Mouse (Mus musculus) cerebellum, adult 11 months (tissue): ENCODE measurements around the gene Trp53bp1.

ENCODE experiments used
- DNase-seq: peaks from one replicate; pipeline ENCODE4 v3.0.0; 2022

The Trp53bp1 gene

DNA sequence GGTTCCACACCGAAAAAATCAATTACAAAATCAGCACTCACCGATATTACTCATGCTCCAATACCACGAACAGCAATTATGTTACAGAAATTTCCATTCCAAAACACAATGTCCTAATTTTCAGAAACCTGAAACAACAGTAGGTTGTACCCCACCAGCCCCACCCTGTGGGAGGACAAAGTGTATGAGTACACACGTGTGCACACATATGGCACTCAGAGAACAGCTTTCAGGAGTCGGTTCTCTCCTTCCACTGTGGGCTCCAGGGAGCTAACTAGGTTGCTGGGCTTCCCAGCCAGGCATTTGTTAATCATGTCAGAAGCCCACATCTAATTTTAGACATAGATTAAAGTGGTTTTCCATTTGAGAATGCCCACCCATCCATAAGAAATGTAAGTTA, 27.1 kb downstream of the Trp53bp1 start:
- no peak for DNase-seq

DNA sequence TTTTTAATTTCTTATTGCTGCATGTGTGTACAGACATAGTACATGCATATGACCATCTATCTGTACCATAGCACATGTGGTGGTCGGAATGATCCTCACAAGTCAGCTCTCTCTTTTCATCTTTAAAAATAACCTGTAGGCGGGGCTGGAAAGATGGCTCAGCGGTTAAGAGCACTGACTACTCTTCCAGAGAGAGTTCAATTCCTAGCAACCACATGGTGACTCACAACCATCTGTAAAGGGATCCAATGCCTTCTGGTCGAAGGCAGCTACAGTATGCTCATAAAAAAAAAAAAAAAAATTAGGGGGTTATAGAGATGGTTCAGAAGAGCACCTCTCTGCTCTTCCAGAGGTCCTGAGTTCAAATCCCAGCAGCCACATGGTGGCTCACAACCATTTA, 31.8 kb downstream of the Trp53bp1 start:
- no peak for DNase-seq

DNA sequence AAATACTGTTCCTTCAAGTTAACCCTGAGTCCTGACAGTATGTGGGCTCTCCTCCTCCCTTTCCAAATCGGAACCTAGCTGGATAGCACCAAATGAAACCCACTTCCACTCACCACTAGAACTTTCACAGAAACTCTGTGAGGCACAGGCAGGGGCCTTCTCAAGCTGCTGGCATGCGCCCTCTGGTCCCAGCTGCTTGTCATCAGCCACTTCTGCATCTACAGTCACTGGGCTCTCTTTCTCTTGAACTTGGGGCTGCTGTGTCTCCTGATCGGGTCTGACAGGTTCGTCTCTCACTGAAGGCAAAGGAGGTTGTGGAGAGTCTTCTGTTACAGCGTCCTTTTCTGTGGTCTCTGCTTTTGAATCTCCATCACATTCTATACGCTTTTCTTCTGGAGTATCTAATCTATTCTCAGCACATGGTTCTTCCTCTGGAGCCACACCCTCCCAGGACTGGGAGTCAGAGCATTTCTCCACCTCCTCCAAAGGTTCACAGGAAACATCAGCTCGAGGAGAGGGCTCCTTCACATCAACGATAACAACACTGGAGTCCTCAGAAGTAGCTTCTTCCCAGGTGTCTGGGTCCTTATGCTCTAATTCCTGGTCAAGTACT, 35.6 kb downstream of the Trp53bp1 start:
- DNase-seq, result no peak

DNA sequence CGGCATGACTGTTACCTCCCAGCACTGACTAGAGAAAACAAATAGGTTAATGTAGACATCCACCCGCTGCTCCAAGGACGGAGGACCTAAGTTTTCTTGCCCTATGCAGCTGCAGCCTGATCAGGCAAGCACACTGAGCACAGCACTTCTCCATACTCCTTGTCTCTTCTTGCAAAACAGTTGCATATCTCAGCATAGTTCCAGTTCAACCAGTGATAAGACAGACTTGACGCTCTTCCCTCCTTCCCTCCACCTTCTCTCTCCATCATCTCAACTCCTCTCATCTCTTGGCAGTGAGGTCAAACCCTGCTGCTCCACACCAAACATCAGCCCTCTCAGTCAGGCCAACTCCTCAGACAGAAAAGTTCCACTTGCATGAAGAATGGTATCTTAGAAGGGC, 43.1 kb downstream of the Trp53bp1 start:
- no peak for DNase-seq

DNA sequence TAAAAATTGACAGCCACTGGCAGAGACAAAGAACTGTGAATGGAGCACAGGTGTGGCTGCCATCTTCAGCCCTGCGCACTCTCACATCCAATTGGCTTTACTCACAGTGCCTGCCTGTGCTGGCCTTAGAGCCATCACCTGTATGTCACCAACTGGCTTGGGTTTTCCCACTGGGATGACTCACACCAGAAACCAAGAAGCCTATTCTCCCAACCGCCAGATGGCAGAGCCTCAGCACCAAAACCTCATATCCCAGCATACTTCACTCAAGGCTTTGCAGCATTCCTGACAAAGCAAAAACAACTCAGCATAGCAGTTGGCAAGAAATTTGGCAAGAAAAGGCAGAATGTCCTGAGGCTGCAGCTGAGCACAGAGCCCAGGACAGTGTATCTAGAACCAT, 48.2 kb downstream of the Trp53bp1 start:
- peak; percentile 70 for DNase-seq

DNA sequence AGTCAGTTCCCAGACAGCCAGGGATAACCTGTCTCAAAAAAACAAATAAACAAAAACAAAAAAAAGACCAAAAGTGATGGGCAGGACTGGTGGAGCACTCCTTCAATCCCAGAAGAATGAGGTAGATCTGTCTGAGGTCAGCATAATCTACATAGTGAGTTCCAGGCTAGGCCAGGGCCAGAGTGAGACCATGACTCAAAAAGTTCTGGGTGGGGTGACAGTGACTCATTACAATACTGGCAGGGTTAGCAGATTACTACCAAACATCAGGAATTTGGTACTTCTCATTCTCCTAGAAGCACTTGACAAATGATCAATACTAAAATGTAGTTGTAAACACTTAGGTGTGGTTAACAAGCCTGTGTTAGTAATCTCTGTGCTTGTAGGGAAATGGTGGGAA, 51.2 kb downstream of the Trp53bp1 start:
- DNase-seq, result no peak

DNA sequence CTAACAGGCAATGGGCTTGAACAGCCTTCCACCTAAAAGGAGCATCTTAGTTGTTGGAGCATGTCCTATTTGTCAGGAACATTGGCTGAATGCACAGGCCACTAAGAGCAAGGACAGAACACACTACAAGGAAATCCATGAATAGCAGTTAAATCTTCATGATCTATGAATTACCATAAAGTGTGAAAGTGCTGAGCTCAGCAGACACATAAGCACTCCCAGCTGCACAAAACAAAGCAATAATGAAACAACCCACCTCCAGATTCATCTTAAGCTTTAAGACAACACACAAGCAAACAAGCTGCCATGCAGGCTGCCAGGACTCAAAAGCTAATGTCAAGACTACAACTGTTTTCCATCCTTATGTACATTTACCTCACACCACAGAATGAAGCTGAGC, 52.0 kb downstream of the Trp53bp1 start:
- no peak for DNase-seq

DNA sequence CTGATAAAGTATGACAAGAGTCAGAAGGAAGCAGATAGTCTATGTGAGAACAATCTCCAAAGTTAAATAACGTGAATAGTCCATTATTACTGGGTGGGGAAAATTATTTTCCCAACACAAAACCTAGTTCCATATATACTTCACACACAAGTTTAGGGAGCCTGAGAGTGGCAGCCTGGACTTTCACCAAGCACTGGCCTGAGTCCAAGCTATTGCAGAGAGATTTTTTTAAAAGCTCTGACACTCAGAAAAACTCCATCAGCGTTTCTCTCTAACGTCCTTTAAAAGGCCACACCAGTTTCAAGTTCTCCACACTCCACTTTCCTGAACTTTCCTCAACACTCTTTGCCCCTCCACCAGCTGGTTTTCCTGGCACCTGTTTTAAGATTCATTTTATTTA, 56.7 kb downstream of the Trp53bp1 start:
- DNase-seq, result no peak

DNA sequence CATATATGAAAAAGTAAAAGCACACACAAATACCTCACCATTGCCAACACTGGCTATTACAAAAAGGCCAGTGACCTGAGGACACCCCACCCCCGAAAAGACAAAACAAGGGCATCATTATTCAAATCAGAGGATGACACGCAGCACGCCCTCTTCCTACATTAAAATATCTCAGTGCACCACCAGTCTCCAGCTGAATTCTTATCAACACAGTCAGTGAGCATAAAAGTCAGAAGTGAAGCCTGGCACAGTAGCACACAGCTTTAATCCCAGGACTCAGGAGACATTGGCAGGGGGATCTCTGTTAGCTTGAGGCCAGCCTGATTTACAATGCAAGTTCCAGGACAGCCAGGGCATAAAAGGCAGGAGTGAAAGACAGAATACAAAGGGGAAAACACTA, 64.7 kb downstream of the Trp53bp1 start:
- DNase-seq, result no peak

DNA sequence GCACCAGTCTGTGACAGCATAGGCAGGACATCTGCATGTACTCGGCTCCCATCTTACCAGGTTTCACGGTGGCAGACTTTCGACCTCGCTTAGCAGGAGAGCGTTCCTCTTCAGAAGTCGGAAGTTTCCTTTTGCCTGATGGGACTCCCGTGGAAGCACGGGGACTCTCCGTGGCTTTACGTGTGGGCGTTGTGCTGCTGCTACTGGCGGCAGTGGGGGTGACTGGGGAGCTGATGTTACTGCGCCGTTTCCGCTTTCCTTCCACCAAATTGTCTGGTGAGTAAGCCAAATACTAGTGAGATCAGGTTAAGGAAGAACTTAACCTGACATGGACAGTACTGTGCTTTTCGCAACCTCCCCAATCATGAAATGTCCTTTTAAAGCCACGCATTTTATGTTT, 66.9 kb downstream of the Trp53bp1 start:
- DNase-seq, result no peak

DNA sequence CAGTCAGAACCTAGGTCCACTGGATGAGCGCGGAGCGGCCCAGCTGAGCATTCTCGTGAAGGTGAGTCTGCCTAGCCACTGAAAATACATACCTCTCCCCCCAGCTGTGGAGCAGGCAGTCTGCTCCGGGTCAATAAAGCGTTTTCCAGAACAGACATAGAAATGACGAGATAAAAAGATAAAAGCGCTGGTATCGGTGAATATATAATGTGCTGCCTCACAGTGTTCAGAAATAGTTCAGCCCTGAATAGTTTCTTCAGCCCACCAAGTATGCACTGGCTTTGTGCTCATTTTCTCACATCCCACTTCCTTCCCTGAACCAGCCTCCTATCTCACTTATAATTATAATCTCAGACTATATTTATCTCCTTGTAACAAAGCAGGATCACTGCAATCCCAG, 75.7 kb downstream of the Trp53bp1 start:
- DNase-seq, result no peak

DNA sequence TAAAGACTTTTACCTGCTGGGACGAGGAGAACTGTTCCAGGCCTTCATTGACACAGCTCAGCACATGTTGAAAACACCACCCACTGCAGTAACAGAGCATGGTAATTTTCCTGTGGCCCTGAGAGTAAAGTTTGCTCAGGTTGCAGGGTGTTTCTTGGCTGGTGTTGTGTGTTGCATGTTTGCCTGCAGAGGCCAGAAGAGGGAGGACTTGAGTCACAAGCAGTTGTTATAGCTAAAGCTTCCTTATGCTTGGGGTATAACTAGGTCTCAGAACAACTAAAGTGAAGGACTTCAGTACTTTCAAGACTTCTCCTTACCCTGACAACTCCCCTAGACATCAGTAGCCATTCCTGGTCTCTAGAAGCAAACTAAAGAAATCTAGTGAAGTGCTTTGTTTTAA, 82.7 kb downstream of the Trp53bp1 start:
- DNase-seq, result no peak

DNA sequence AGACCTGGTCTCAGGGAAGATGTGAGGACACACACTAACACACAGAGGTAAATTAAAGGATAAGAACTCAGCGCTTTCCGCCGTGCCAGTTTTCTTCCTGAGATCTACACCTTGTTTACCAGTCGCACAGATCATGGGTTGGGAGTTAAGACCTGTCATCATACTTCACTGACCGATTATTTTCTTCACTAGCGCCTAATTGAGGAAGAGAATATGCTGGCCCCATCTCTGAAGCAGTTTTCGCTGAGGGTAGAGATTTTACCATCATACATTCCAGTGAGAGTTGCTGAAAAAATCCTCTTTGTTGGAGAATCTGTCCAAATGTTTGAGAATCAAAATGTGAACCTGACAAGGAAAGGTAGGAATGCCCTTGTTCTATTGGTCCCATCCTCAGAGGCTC, 87.1 kb downstream of the Trp53bp1 start:
- no peak for DNase-seq

DNA sequence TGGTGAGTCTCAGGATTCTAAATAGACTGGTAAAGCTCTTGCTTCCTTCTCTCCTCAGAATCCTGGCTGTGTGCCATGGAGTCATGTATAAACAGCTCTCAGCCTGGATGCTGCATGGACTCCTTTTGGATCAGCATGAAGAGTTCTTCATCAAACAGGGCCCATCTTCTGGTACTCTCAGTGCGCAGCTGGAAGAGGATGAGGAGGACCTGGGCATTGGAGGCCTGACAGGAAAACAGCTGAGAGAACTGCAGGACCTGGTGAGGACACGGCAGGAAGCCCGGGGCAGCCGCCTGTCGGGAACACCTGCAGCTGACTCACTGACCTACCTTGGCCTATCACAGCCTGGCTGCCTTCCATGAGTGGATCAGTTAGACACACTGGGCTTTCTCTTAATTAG, 87.8 kb downstream of the Trp53bp1 start:
- DNase-seq, result peak; percentile 77

DNA sequence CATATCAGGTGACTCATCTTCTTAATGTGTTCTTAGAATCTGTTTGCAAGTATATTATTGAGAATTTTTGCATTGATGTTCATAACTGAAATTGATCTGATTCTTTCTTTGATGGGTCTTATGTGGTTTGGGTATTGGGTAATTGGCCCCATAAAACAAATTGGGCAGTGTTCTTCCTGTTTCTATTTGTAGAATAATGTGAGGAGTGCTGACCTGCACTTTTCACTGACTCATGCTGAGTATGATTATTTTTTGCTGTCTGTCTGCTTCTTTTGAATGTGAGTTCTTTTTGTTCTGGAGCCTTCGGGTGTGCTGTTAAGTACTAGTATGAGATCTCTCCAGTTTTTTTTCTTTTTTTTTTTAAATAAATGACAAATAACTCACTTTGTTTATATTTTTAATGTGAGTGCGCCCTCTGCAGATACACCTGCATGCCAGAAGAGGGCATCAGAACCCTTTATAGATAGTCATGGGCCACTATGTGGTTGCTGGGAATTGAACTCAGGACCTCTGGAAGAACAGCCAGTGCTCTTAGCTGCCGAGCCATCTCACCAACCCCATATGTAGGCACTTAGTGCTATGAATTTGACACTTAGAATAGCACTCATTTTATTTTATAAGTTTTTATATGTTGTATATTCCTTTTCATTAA, 92.3 kb downstream of the Trp53bp1 start:
- no peak for DNase-seq

DNA sequence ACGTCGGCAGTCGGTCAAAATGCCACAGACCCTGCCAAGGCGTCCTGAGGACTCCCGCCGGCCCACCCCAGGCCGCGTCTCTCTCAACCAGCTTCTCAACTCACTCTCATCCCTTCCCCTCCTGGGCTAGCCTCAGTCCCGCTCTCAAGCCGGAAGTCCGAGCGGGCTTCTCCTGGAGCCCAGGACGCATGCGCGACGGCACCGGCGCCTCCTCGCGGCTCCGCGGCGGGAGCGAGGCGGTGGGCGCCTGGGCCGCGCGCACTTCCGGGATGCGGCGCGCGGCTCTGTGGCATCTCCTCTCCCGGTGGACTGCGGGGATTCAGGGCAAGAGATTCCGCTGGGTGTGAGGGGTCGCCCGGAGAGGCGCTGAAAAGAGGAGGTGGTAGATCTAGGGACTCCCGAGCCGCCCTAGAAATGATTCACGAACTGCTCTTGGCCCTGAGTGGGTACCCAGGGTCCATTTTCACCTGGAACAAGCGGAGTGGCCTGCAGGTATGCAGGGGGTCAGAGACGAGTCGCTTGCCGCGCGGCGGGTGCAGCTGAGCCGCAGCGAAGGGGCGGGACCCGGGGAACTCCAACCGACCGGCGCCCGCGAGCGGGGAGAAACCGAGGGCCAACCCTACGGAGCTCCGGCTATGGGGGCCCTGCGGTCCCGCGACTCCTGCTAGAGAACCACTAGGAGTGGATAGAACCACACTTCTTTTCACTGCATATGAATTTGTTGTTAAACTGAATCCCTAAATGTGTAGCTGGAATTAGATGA, 100.0 kb downstream of the Trp53bp1 start, which contains the start of gene Zscan29:
Gene Zscan29, minus strand, starts transcription at position 146 of the 763 bp plus-strand sequence.
- DNase-seq, result peak; percentile 84

DNA sequence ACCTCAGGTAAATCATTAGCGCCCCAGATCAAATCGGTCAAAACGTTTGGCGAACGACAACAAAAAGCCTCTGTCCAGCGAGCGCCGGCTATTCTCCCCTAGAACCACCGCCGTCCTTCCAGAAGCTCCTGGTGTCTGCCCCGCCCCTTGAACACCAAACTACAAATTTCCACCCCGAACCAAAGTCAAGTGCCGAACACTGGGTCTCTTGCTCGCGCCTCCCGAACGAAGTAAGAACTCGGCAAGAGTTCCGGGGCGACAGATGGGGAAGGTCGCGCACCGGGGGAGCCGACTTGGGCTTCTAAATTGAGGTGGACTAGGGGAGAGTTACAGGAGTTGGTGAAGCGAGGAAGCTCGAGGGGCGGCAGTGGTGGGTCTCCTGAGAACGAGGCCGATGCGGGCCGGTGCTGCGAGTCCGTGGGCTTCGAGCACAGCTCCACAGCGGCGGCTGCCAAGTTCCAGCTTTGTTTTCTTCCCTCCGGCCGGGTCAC, 100.7 kb downstream of the Trp53bp1 start, which contains the start of gene Tubgcp4:
Gene Tubgcp4, plus strand, starts transcription at position 174 of the 491 bp plus-strand sequence.
- DNase-seq, result no peak

DNA sequence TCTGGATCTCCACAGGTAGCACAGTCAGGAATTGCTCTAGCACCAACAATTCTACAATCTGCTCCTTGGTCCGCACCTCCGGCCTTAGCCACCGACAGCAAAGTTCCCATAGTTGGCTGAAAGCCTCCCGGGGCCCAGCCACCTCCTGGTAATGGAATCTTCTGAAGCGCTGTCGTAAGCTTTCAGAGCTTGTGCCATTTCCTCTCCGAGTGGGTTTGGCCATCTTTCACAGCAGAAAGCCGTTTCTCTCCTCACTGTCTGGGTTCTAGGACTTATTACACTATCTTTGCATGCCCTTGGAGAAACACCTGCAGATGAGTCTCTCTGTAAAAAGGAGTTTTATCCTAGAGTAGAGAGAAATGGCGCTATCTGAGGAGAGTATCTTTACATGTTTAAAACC, 101.3 kb downstream of the Trp53bp1 start:
- DNase-seq, result peak; percentile 25

DNA sequence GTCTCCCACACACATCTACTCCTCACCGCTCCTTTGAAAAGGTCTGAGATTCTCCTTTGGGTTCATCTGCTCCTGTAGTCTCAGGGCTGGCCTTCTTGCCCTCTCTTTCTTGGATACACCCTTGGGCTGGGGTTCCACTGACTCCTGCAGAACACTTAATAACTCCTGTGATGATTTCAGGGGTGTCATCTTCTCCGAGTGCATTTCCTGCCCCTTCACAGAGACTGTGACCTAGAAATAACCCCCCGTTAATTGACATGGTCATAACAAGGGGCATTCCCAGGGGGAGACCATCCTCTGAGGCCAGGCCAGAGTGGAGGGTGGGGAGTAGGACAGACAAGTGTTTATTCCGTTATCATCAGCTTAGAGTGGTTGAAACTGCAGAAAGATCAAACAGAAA, 102.0 kb downstream of the Trp53bp1 start:
- no peak for DNase-seq

DNA sequence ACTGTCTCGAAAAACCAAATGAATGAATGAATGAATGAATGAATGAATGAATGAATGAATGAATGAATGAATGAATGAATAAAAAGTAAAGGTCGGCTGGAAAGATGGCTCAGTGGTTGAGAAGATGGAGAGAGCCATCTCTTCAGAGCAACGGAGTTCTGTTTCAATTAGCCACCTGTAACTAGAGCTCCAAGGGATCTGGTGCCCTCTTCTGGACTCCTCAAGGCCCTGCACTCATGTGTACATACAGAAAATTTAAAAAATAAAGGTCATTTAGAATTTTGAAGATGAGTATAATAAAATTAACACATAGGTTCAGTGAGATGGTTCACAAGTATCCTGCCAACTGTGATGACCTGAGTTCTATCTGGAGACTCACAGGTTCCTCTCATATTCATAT, 118.1 kb downstream of the Trp53bp1 start:
- DNase-seq, result no peak

DNA sequence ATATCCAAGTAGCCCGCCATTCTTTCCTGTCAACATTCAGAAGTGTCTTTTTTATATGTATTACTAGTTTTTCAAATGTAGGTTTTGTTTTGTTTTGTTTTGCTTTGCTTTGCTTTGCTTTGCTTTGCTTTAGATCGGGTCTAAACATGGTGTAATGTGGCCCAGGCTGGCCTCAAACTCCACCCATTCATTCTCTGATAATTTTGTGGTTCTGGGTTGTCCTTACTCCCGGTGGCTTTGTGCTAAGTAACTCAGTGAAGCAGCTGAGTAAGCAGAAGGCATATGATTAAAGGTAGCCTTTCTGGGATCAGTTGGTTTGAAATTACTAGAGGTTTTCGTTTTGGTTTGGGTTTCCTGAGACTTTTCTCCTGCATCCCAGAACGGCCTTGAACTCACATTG, 121.5 kb downstream of the Trp53bp1 start:
- DNase-seq, result no peak
